Mouse (Mus musculus) adrenal gland, postnatal 25 days (tissue): ENCODE data around the gene Prkg1. TPM values are rescaled to one million over a fixed set of nuclear protein-coding genes. Genes with fewer than 3 reads are reported as not detected.

Experiments
- DNase-seq: peaks from one replicate; pipeline ENCODE4 v3.0.0; 2021; ENCODE audit warnings: mixed read lengths
- total RNA-seq: library from RNA; stranded (reverse); gene quantifications from 2 replicates; pipeline ENCODE4 v1.2.3, GENCODE M21; 2021

Gene Prkg1
- total RNA-seq, 1 experiment from 2014 or later: 7.7 TPM

DNA sequence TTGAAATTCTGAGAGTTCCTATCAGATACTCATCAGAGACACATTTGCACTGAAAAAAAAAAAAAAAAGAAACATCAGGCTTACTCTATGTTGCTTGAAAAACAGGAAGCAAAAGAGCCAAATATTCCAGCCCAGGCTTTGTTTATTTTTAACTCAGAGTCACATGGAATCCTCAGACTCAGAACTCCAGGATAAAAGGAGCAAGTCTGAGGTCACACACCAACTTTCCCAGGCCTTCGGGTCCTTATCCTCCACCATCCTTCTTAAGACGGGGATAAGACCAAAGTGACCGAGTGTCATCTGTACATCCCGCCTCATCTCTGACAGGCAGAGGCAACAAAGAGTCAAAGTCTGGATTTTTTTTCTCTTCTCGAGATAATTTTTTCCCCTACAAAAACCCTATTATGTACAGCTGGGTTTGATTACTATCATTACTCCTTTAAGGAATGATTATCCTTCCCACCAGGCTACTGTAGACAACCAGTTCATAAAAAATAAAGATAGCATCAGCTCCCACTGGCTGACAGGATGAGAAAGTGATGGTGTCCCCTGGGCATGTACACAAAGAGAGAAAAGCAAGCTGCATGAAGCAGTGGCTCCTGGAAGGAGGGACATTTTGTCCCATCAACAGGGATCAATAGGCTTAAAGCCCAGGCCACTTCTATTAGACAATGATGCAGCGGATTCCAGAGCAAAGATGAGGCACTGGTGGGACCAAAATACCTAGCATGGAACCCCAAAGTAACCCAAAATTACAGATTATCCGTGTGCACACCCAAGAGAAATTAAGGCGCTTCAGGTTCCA is 21.4 kb downstream of the Prkg1 start:
- DNase-seq: no peak

DNA sequence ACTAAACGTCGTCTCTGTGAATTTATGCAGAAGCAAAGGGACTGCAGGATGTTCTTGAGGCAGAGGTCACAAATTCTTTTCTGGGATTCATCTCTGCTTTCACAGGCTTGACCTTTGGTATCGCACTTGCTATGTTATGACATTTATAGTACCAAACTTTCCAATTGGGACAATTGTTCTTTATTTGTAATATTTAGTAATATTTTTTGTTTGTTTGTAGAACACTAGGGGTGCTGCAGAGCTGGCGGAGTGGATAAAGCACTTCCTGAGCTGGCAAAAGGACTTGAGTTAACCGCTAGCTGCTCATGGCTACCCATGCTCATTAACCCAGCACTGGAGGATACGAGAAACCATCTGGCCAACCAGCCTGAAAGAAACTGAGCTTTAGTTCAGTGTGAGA is 49.9 kb downstream of the Prkg1 start:
- DNase-seq: no peak

- no peak for DNase-seq
Observed at GRCm38 (mm10) chr19:31714418-31714817, 50.4 kb downstream of the Prkg1 start.

GRCm38 (mm10) chr19:31713321-31713720 is 51.5 kb downstream of the Prkg1 start:
- no peak for DNase-seq

DNA sequence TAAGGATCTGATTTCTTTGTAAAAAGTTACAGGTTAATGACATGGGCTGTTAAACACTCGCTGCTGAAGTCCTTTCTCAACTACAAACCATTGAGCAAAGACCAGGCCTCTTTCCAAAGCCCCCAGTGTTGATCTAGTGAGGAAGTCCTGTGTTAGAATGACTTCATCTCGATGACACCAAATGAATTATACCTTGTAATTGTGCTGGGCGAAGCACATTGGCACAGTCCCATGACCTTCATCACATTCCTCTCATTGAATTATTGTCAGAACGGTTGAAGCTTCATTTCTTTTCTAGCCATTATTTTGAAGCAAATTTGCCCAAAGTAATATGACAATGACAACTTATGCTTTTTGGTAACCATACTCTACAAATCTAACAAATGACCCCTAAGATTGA is 54.5 kb downstream of the Prkg1 start:
- peak; percentile 38 for DNase-seq

DNA sequence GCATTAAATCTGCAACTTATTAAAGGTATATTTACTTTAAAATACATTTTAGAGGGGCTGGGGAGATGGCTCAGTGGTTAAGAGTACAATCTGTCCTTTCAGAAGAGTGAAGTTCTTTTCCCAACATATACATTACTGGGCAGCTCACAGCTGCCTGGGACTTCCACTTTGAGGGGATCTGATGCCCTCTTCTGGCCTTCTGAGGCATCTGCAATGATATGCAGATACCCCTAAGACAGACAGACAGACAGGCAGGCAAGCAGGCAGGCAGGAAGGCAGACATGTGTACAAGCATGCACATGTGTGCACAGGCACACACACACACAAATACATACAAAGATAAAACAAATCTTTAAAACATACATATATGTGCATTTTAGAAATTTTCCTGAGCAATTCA is 60.8 kb downstream of the Prkg1 start:
- no peak for DNase-seq

- peak; percentile 15 for DNase-seq
Observed at GRCm38 (mm10) chr19:31698916-31699315, 65.9 kb downstream of the Prkg1 start.

- no peak for DNase-seq
Observed at GRCm38 (mm10) chr19:31680821-31681220, 84.0 kb downstream of the Prkg1 start.

GRCm38 (mm10) chr19:31678324-31678723 is 86.5 kb downstream of the Prkg1 start:
- DNase-seq: no peak

GRCm38 (mm10) chr19:31671726-31672125 is 93.1 kb downstream of the Prkg1 start:
- DNase-seq: no peak

DNA sequence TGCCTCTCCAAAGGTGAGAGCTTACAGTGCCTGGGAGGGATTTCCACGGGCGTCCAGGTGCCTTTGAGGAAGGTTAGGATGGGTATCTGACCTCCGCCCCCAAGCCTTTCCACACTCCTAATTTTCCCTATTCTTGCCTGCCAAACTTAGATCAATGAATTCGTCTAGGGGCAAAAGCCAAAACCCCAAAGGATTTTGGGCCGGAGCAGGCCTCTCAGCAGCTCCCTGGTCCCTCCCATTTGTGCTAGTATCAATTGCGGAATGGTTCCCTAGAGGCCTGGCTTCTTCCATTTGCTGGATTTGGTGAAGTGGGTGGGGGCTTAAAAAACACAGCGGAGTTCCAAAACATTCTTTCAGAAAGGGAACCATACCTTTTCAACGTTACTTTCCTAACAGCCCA is 99.8 kb downstream of the Prkg1 start:
- DNase-seq: no peak

DNA sequence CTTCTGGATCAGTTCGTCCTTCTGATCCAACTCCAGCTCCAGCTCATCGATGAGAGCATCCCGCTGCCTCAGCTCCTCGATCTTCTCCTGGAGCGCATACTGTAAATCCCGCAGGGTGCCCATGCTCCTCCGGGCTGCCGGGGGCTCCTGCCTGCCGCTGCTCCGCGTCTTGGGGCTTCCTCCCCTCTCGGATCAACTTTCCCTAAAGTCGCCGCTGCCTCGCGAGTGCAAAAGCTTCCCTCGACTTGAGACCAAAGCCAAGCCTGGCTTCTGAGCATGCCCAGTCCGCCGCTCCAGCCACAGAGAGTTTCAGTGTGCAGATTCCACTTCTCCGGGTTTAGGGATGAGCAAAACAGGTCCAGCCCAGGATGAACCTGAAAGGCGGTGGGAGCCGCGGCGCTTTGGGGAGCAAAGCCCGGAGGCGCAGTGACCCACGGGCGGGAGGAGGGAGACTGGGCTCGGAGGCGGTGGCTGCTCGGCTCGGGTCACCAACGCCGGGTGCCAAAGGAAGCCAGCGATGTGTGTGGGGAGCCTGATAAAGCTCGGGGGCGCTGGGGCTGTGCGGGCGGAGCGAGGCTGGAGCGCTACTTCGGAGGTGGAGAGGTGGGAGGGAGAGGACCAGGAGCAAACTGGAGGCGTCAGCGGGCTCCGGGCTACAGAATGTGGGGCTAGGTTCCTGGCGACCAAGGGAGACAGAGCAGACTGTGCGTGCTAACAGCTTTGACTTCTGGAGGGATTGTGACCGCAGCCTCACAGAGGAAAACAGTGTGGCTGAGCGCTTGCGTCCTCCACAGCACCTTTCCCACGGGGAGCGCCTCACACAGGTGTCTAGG is 100.5 kb downstream of the Prkg1 start:
- peak; percentile 59 for DNase-seq

- no peak for DNase-seq
Observed at GRCm38 (mm10) chr19:31663437-31664158, 101.2 kb downstream of the Prkg1 start.

- no peak for DNase-seq
Observed at GRCm38 (mm10) chr19:31662802-31663201, 102.0 kb downstream of the Prkg1 start.

DNA sequence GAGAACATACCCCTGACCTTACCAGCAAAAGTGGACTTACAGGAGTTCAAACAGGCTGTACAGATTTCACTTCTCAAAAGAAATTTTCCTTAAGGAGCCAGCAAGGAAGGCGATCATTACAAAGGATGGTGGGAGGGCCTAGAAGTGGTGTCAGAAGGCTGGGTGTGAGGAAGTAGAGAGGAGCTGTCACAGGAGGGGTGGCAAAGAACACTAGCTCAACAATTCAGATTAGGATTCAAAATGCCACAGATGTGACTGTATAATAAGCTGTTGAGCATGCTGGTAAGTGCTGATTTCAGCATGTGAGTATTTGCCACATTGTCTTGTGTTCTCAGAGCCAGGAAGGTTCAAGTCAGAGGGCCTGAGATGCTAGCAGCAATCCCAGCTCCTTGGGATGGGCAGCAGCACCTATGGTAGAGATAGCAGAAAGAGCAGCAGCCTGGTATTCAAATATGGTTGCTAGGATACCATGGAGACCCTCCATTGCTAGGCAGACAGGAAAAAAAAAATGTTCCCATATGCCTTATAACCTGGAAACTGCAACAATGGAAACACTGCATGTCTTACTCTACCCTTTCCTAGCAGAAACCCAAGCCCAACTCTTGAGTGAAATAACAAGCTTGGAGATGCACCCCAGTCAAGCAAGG is 106.0 kb downstream of the Prkg1 start:
- no peak for DNase-seq

- no peak for DNase-seq
Observed at GRCm38 (mm10) chr19:31656256-31656655, 108.6 kb downstream of the Prkg1 start.

- DNase-seq: no peak
Observed at GRCm38 (mm10) chr19:31655826-31656225, 109.0 kb downstream of the Prkg1 start.

DNA sequence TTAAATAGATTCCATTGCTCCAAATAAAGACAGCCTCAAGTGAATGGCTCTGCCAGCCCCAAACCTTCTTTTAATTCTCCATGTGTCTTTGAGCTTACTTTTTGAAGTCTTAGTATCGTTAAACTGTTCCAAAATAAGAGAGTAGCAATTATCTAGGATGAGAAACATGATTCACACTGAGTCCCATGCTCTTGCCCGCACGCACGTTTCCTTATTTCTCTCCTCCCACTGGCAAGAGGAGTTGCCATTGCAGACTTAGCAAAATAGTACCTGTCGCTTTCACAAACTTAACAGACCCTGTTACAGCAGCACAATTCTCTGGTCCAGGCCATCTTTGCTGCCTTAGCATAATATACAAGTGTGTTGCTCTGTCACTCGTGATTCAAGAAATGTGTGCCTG is 110.8 kb downstream of the Prkg1 start:
- DNase-seq: no peak

GRCm38 (mm10) chr19:31650452-31650851 is 114.4 kb downstream of the Prkg1 start:
- DNase-seq: no peak

DNA sequence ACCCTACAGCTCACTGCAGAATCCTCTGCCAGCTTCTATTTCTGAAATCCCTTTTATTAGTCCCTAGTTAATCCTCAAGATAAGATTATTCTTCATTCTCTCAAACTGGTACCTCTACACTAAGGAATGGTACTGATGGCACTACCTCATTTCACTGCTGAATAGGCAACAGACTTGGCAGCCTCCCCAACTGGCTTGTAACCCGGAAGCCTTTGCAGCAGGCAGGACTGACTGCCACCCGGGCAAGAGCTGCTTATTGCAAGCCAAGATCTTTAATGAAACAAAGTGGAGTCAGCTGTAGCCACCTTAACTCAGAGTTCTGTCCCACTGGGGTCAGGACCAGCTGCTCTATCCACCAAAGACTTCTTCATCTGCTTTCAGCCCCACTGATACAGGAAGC is 117.3 kb downstream of the Prkg1 start:
- DNase-seq: no peak

DNA sequence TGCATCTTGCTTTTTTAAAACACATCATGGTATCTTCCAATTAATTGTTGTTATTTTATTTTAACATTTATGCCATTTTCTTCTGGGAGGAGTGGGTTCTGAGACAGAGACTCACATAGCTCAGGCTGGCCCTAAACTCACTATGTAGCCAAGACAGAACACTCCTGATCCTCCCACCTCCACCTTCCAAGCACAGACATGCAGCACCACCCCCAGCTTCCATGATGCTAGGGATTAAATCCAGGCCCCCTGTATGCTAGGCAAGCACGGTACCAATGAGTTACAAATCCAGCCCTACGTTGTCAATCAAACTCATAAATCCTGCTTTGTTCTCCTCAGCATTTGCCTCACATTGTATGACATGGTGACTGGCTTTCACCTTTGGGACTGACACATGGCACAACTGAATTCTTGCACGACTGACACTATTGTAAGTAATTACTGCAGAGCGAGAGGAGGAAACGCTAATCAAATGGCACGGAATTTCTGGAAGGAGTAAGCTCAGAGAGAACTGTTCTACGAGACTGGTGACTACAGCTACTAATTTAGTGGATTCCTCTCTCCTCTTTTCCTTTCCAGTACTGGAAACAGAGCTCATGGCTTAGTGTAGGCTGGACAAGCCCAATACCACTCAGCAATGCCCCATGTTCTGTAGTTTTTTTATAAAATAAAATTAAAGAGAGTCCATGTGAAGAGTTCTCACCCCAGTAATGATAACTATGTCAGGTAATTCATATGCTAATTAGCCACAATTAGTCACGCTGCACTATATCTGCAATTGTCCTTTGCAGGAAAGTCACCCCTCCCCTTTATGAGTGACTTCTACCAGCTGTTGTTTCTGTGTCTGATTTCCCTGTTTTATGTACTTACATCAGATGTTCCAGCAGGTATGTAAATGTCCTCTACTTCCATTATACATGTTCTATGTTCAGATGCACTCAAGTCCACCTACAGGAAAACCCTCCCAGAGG is 133.6 kb downstream of the Prkg1 start:
- no peak for DNase-seq
